Mouse (Mus musculus): ENCODE measurements at regions not wholly inside any gene's neighbourhood (a gene's known extent, or its start where the extent isn't known, plus 50 kb on each side); places are given as distances from the start of the nearest gene placed in this dataset.

GRCm38 (mm10) chr1:81577665-81578201, 501.0 kb downstream of the Nyap2 start:
- TF ChIP-seq CTCF (IDR thresholded peaks at IDR 0.05; ENCODE audit: extremely low read depth, insufficient read depth, low read length) (no peak), POLR2A (IDR thresholded peaks at IDR 0.05; ENCODE audit: extremely low read depth, insufficient read depth, low read length) (no peak)

Measured in cortical plate, adult 2 months (tissue).